Mouse (Mus musculus): ENCODE measurements around the gene Zfp853.

- TF ChIP-seq CTCF (IDR thresholded peaks at IDR 0.05 in 2 of 3, conservative IDR thresholded peaks at IDR 0.05 in 1 of 3; ENCODE audit: control insufficient read depth in 1 of 3, insufficient read depth in 1 of 3, low read depth in 2 of 3, low read length in 3 of 3, poor library complexity in 1 of 3, severe bottlenecking in 1 of 3) (no peak), MAZ (IDR thresholded peaks at IDR 0.05; ENCODE audit: low read depth, low read length) (no peak), SMC3 (IDR thresholded peaks at IDR 0.05; ENCODE audit: low read depth, low read length) (no peak), GABPA (IDR thresholded peaks at IDR 0.05; ENCODE audit: low read depth, low read length) (no peak), POLR2AphosphoS2 (IDR thresholded peaks at IDR 0.05; ENCODE audit: low read length) (no peak), GATA1 (IDR thresholded peaks at IDR 0.05; ENCODE audit: low read depth, low read length) (no peak), KAT2A (conservative IDR thresholded peaks at IDR 0.05; ENCODE audit: low read depth, low read length) (no peak)
Measured at GRCm38 (mm10) chr5:143297986-143298385, 4.6 kb upstream of the Zfp853 start.

All from MEL (cell line).